Mouse (Mus musculus) midbrain, postnatal 0 days (tissue): ENCODE results near the gene Gab1. TPM values are rescaled to one million over a fixed set of nuclear protein-coding genes. Genes with fewer than 3 reads are reported as not detected.

Experiments used
- ATAC-seq: fragments of 200-750 bp; cut with Nextera tagmentation; 2 replicates; pipeline ENCODE4 v1.8.0; 2017; ENCODE audit warnings: moderate number of reproducible peaks, mild to moderate bottlenecking, moderate TSS enrichment, moderate library complexity; ENCODE audit not compliant: low FRiP score
- DNase-seq: peaks from one replicate; pipeline ENCODE4 v3.0.0-alpha.2; 2015; ENCODE audit warnings: low spot score
- H3K27ac ChIP-seq: fragments of 300-500 bp; sonication (generic); 2 replicates; pipeline ENCODE4 v1.5.1; 2014; ENCODE audit warnings: low read depth, mild to moderate bottlenecking, low read length, mixed read lengths
- H3K27me3 ChIP-seq: fragments of 300-500 bp; sonication (generic); 2 replicates; pipeline ENCODE4 v1.6.1; 2014; ENCODE audit warnings: low read length, control low read depth, mixed read lengths; ENCODE audit not compliant: insufficient read depth
- H3K36me3 ChIP-seq: fragments of 300-500 bp; sonication (generic); 2 replicates; pipeline ENCODE4 v1.6.1; 2014; ENCODE audit warnings: low read length, control low read depth, mixed read lengths; ENCODE audit not compliant: insufficient read depth
- H3K4me1 ChIP-seq: fragments of 300-500 bp; sonication (generic); 2 replicates; pipeline ENCODE4 v1.6.1; 2014; ENCODE audit warnings: mild to moderate bottlenecking, control low read depth, antibody characterized with exemption, low read length, mixed read lengths; ENCODE audit not compliant: insufficient read depth
- H3K4me2 ChIP-seq: fragments of 300-500 bp; sonication (generic); 2 replicates; pipeline ENCODE4 v1.6.1; 2014; ENCODE audit warnings: low read depth, mild to moderate bottlenecking, low read length, mixed read lengths; ENCODE audit not compliant: poor library complexity, severe bottlenecking
- H3K4me3 ChIP-seq: fragments of 300-500 bp; sonication (generic); 2 replicates; pipeline ENCODE4 v1.5.1; 2014; ENCODE audit warnings: low read depth, mild to moderate bottlenecking, low read length, moderate library complexity
- H3K9ac ChIP-seq: fragments of 300-500 bp; sonication (generic); replicated peaks from 2 replicates; pipeline ENCODE4 v1.6.1; 2014; ENCODE audit warnings: mild to moderate bottlenecking, low read length, moderate library complexity, mixed read lengths; ENCODE audit not compliant: poor library complexity, severe bottlenecking
- H3K9me3 ChIP-seq: fragments of 300-500 bp; sonication (generic); 2 replicates; pipeline ENCODE4 v1.6.1; 2016; ENCODE audit warnings: low read length, control low read depth
- CTCF ChIP-seq: IDR thresholded peaks from 2 replicates; pipeline ENCODE4 v1.5.1; 2016; ENCODE audit warnings: antibody characterized with exemption, mild to moderate bottlenecking
- WGBS: fragments of 180-500 bp; shearing (Covaris S2); extraction: QIAGEN DNeasy Blood & Tissue Kit; methylation state at CpG from one replicate; pipeline ENCODE4 v1.1.7; 2014; 5-methylcytosine and 5-hydroxymethylcytosine counted together
- polyA plus RNA-seq: library from polyadenylated mRNA; unstranded; fragments of >200 nt; fragmentation: Nextera tagmentation; extraction: Ambion mirVana; gene quantifications from 2 replicates; pipeline ENCODE4 v1.2.1, GENCODE M21; 2015
- total RNA-seq: library from RNA; depleted of rRNA; stranded (reverse); fragments of >200 nt; gene quantifications from 2 replicates; pipeline ENCODE4 v1.2.3, GENCODE M21; 2014

Gab1 gene
- total and polyA plus RNA-seq, 2 experiments from 2014 or later: 8.7 to 20.5 TPM

GRCm38 (mm10) chr8:80896026-80896425 is 15.7 kb upstream of the Gab1 start:
- Histone ChIP-seq H3K27ac (no peak overlapping the region), H3K36me3 (no peaks in the 10 kb centered on the region), H3K9ac (no peak overlapping the region), H3K9me3 (no peaks in the 10 kb centered on the region), H3K27me3 (no peaks in the 10 kb centered on the region), H3K4me1 (no peaks in the 10 kb centered on the region), H3K4me2 (no peak overlapping the region), H3K4me3 (no peak overlapping the region)
- no peak for DNase-seq
- ATAC-seq: no peak
- WGBS: 77% methylated on average over 5 of the region's 5 CpGs
- no peak for TF ChIP-seq CTCF

DNA sequence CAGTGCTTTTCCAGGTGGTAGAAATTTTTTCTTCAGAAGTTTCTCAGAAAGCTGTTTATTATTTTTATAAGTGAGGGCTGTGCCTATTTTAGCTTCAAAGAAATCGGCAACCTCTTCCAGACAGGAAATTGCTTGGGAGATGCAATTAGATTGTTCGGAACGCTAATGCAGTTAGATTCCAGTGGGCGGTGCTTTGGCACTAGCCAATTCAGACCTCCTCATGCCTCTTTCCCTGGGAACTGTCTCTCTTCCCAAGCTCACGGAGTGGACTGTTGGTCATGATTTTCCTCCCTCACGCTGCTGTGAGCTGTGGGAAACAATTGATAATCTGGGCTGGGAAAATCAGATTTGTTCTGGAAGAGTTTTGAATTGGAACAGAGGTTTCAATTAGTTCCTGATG is 15.1 kb upstream of the Gab1 start:
- no peaks in the 10 kb centered on the region for H3K27me3 ChIP-seq
- ATAC-seq (no peak), DNase-seq (peak; percentile 47)
- no peak overlapping the region for H3K27ac ChIP-seq
- no peaks in the 10 kb centered on the region for H3K9me3 ChIP-seq
- WGBS: 19% methylated on average over 6 of the region's 6 CpGs
- 0 out of 2 replicates have a peak, but pooled peaks have one; percentile 10 for TF ChIP-seq CTCF
- no peak overlapping the region for H3K9ac ChIP-seq
- H3K36me3 ChIP-seq: no peaks in the 10 kb centered on the region
- peak overlapping the region; percentile 10; the same call in 1 of the 2 replicates for H3K4me2 ChIP-seq
- no peak overlapping the region for H3K4me3 ChIP-seq
- no peaks in the 10 kb centered on the region for H3K4me1 ChIP-seq

GRCm38 (mm10) chr8:80894528-80894927 is 14.2 kb upstream of the Gab1 start:
- WGBS: 87% methylated on average over 3 of the region's 3 CpGs
- H3K27me3 ChIP-seq: no peaks in the 10 kb centered on the region
- no peak for TF ChIP-seq CTCF
- ATAC-seq (no peak), DNase-seq (no peak)
- no peaks in the 10 kb centered on the region for H3K9me3 ChIP-seq
- no peaks in the 10 kb centered on the region for H3K36me3 ChIP-seq
- no peak overlapping the region for H3K4me2 ChIP-seq
- no peak overlapping the region for H3K4me3 ChIP-seq
- H3K9ac ChIP-seq: no peak overlapping the region
- H3K27ac ChIP-seq: no peak overlapping the region
- H3K4me1 ChIP-seq: no peaks in the 10 kb centered on the region

- WGBS: under 1% methylated on average over 65 of the region's 90 CpGs
- peak; percentile 64 for DNase-seq
- peak; percentile 74 for ATAC-seq
- peak overlapping the region; percentile 85 for H3K4me3 ChIP-seq
- H3K27me3 ChIP-seq: no peaks in the 10 kb centered on the region
- no peaks in the 10 kb centered on the region for H3K4me1 ChIP-seq
- peak overlapping the region; percentile 70 for H3K27ac ChIP-seq
- H3K4me2 ChIP-seq: peak overlapping the region; percentile 73
- H3K36me3 ChIP-seq: no peaks in the 10 kb centered on the region
- TF ChIP-seq CTCF: peak; percentile 55
- H3K9me3 ChIP-seq: no peaks in the 10 kb centered on the region
- peak overlapping the region; percentile 46 for H3K9ac ChIP-seq
Measured at GRCm38 (mm10) chr8:80879426-80880195, 708 bp downstream of the Gab1 start.

GRCm38 (mm10) chr8:80878801-80879425 is 1.4 kb downstream of the Gab1 start:
- Histone ChIP-seq H3K36me3 (no peaks in the 10 kb centered on the region), H3K4me2 (peak overlapping the region; percentile 73), H3K4me1 (no peaks in the 10 kb centered on the region), H3K9ac (peak overlapping the region; percentile 46), H3K9me3 (no peaks in the 10 kb centered on the region), H3K27me3 (no peaks in the 10 kb centered on the region), H3K4me3 (peak overlapping the region; percentile 85), H3K27ac (peak overlapping the region; percentile 70)
- ATAC-seq (no peak), DNase-seq (peak; percentile 60)
- WGBS: under 1% methylated on average over 26 of the region's 26 CpGs
- peak; percentile 55 for TF ChIP-seq CTCF

GRCm38 (mm10) chr8:80878146-80878545 is 2.2 kb downstream of the Gab1 start:
- DNase-seq (no peak), ATAC-seq (no peak)

More at GRCm38 (mm10) chr8:80878146-80878545, 2.2 kb downstream of the Gab1 start:
- Histone ChIP-seq H3K36me3 (no peaks in the 10 kb centered on the region), H3K9ac (peak overlapping the region; percentile 24; the same call in 1 of the 2 replicates), H3K27me3 (no peaks in the 10 kb centered on the region), H3K4me3 (peak overlapping the region; percentile 85), H3K4me2 (peak overlapping the region; percentile 73), H3K9me3 (no peaks in the 10 kb centered on the region), H3K27ac (no peak overlapping the region), H3K4me1 (no peaks in the 10 kb centered on the region)
- 36% methylated on average over 9 of the region's 9 CpGs for WGBS
- TF ChIP-seq CTCF: no peak
